Mouse (Mus musculus) hindbrain, embryonic 14.5 days (tissue): Measurements from ENCODE around the gene Gzmm. TPM values are rescaled to one million over a fixed set of nuclear protein-coding genes. Genes with fewer than 3 reads are reported as not detected.

Experiments used
- ATAC-seq: fragments of 200-750 bp; cut with Nextera tagmentation; 2 replicates; pipeline ENCODE4 v1.8.0; 2017; ENCODE audit warnings: moderate number of reproducible peaks, mild to moderate bottlenecking, moderate TSS enrichment, moderate library complexity; ENCODE audit not compliant: low FRiP score
- DNase-seq: peaks from one replicate; pipeline ENCODE4 v3.0.0-alpha.2; 2015; ENCODE audit warnings: low spot score
- H3K27ac ChIP-seq: fragments of 300-500 bp; sonication (generic); 2 replicates; pipeline ENCODE4 v1.5.1; 2014; ENCODE audit warnings: mild to moderate bottlenecking, moderate library complexity
- H3K27me3 ChIP-seq: fragments of 300-500 bp; sonication (generic); 2 replicates; pipeline ENCODE4 v1.6.1; 2014; ENCODE audit warnings: mild to moderate bottlenecking, low read length, mixed read lengths; ENCODE audit not compliant: control insufficient read depth, insufficient read depth
- H3K36me3 ChIP-seq: fragments of 300-500 bp; sonication (generic); replicated peaks from 2 replicates; pipeline ENCODE4 v1.6.1; 2014; ENCODE audit not compliant: control insufficient read depth, insufficient read depth
- H3K4me1 ChIP-seq: fragments of 300-500 bp; sonication (generic); replicated peaks from 2 replicates; pipeline ENCODE4 v1.6.1; 2014; ENCODE audit warnings: antibody characterized with exemption, low read length, mixed read lengths; ENCODE audit not compliant: control insufficient read depth, insufficient read depth
- H3K4me2 ChIP-seq: fragments of 300-500 bp; sonication (generic); replicated peaks from 2 replicates; pipeline ENCODE4 v1.6.1; 2014; ENCODE audit warnings: mild to moderate bottlenecking, moderate library complexity
- H3K4me3 ChIP-seq: fragments of 300-500 bp; sonication (generic); replicated peaks from 2 replicates; pipeline ENCODE4 v1.5.1; 2014; ENCODE audit warnings: mild to moderate bottlenecking, low read length
- H3K9ac ChIP-seq: fragments of 300-500 bp; sonication (generic); 2 replicates; pipeline ENCODE4 v1.6.1; 2014
- H3K9me3 ChIP-seq: fragments of 300-500 bp; sonication (generic); 2 replicates; pipeline ENCODE4 v1.6.1; 2016; ENCODE audit warnings: low read length; ENCODE audit not compliant: control insufficient read depth
- WGBS: fragments of 180-500 bp; shearing (Covaris S2); extraction: QIAGEN DNeasy Blood & Tissue Kit; methylation state at CpG from one replicate; pipeline ENCODE4 v1.1.7; 2014; 5-methylcytosine and 5-hydroxymethylcytosine counted together
- polyA plus RNA-seq: library from polyadenylated mRNA; unstranded; fragments of >200 nt; fragmentation: Nextera tagmentation; extraction: Ambion mirVana; gene quantifications from 2 replicates; pipeline ENCODE4 v1.2.1, GENCODE M21; 2014

Gzmm gene
- polyA plus RNA-seq, 1 experiment from 2014 or later: 1.8 TPM

GRCm38 (mm10) chr10:79740863-79741262 is 52.0 kb downstream of the Gzmm start:
- peaks cover 49% of the 10 kb centered on the region for H3K9me3 ChIP-seq
- no peak overlapping the region for H3K9ac ChIP-seq
- H3K4me3 ChIP-seq: no peak overlapping the region
- peaks cover 7% of the 10 kb centered on the region for H3K4me1 ChIP-seq
- DNase-seq (no peak), ATAC-seq (no peak)
- peaks cover 79% of the 10 kb centered on the region for H3K36me3 ChIP-seq
- H3K27ac ChIP-seq: no peak overlapping the region
- WGBS: 58% methylated on average over 11 of the region's 11 CpGs
- H3K4me2 ChIP-seq: no peak overlapping the region
- 0 out of 2 replicates have a peak, but pooled peaks cover 2% of the 10 kb centered on the region for H3K27me3 ChIP-seq

- Histone ChIP-seq H3K4me1 (peaks cover 7% of the 10 kb centered on the region), H3K36me3 (peaks cover 56% of the 10 kb centered on the region), H3K9me3 (peaks cover 30% of the 10 kb centered on the region), H3K4me3 (no peak overlapping the region), H3K4me2 (no peak overlapping the region), H3K27ac (no peak overlapping the region), H3K9ac (no peak overlapping the region), H3K27me3 (no peaks in the 10 kb centered on the region)
- WGBS: 91% methylated on average over 11 of the region's 11 CpGs
- no peak for ATAC-seq
- no peak for DNase-seq
Observed at GRCm38 (mm10) chr10:79743161-79743560, 54.3 kb downstream of the Gzmm start.

- no peak for DNase-seq
- H3K4me3 ChIP-seq: no peak overlapping the region
- no peak overlapping the region for H3K4me2 ChIP-seq
- H3K9me3 ChIP-seq: peaks cover 23% of the 10 kb centered on the region
- H3K9ac ChIP-seq: no peak overlapping the region
- no peak for ATAC-seq
- H3K36me3 ChIP-seq: peaks cover 50% of the 10 kb centered on the region
- H3K27ac ChIP-seq: no peak overlapping the region
- H3K4me1 ChIP-seq: peaks cover 7% of the 10 kb centered on the region
- 94% methylated on average over 15 of the region's 15 CpGs for WGBS
- H3K27me3 ChIP-seq: no peaks in the 10 kb centered on the region; the same call in 1 of the 2 replicates
Observed at GRCm38 (mm10) chr10:79743650-79744365, 55.0 kb downstream of the Gzmm start.

Other genes starting within 250 kb of the Gzmm start
- not detected in 2 replicates for gene Vmn2r83, start 220.3 kb upstream of the Gzmm start, polyA plus RNA-seq
- 15.5 and 21.4 TPM in 2 replicates for gene Plpp2, start 155.2 kb upstream of the Gzmm start, polyA plus RNA-seq
- gene Mier2, start 133.8 kb upstream of the Gzmm start, polyA plus RNA-seq: 53.1 and 53.5 TPM in 2 replicates
- not detected in 2 replicates for gene Theg, start 101.7 kb upstream of the Gzmm start, polyA plus RNA-seq
- gene C2cd4c, start 75.0 kb upstream of the Gzmm start, polyA plus RNA-seq: 0.99 and 1.2 TPM in 2 replicates
- 19.8 and 20.8 TPM in 2 replicates for gene Shc2, start 51.1 kb upstream of the Gzmm start, polyA plus RNA-seq
- gene Odf3l2, start 43.3 kb upstream of the Gzmm start, polyA plus RNA-seq: 0.27 and 0.31 TPM in 2 replicates
- 0.68 and 1.2 TPM in 2 replicates for gene Madcam1, start 24.5 kb upstream of the Gzmm start, polyA plus RNA-seq
- 107 and 108 TPM in 2 replicates for gene Tpgs1, start 19.7 kb upstream of the Gzmm start, polyA plus RNA-seq
- gene Cdc34, start 6.8 kb upstream of the Gzmm start, polyA plus RNA-seq: 78.9 and 81.8 TPM in 2 replicates
- gene Bsg, start 15.5 kb downstream of the Gzmm start, polyA plus RNA-seq: 930 and 976 TPM in 2 replicates
- gene Hcn2, start 27.6 kb downstream of the Gzmm start, polyA plus RNA-seq: 2.9 and 4.3 TPM in 2 replicates
- 32.8 and 36.5 TPM in 2 replicates for gene Polrmt, start 57.6 kb downstream of the Gzmm start, polyA plus RNA-seq
- 1.4 and 1.6 TPM in 2 replicates for gene Fgf22, start 66.1 kb downstream of the Gzmm start, polyA plus RNA-seq
- 92.8 and 96.7 TPM in 2 replicates for gene Rnf126, start 77.9 kb downstream of the Gzmm start, polyA plus RNA-seq
- gene Fstl3, start 88.3 kb downstream of the Gzmm start, polyA plus RNA-seq: 1.6 and 2.2 TPM in 2 replicates
- 0.08 and 0.29 TPM in 2 replicates for gene Prss57, start 101.9 kb downstream of the Gzmm start, polyA plus RNA-seq
- gene Palm, start 104.6 kb downstream of the Gzmm start, polyA plus RNA-seq: 240 and 247 TPM in 2 replicates
- gene Misp, start 132.0 kb downstream of the Gzmm start, polyA plus RNA-seq: 0.08 and 0.74 TPM in 2 replicates
- gene Ptbp1, start 165.4 kb downstream of the Gzmm start, polyA plus RNA-seq: 59.5 and 62.6 TPM in 2 replicates
- 10.1 and 12.8 TPM in 2 replicates for gene Prtn3, start 185.5 kb downstream of the Gzmm start, polyA plus RNA-seq
- 288 and 294 TPM in 2 replicates for gene Plppr3, start 185.6 kb downstream of the Gzmm start, polyA plus RNA-seq
- 0.47 TPM in 1 of 2 replicates, not detected in the other for gene Elane, start 197.2 kb downstream of the Gzmm start, polyA plus RNA-seq
- gene Cfd, start 201.8 kb downstream of the Gzmm start, polyA plus RNA-seq: not detected in 2 replicates
- 42.0 and 42.5 TPM in 2 replicates for gene Med16, start 219.9 kb downstream of the Gzmm start, polyA plus RNA-seq
- gene Gm26602, start 221.8 kb downstream of the Gzmm start, polyA plus RNA-seq: 1.1 TPM in 1 of 2 replicates, not detected in the other
- 1.7 and 2.6 TPM in 2 replicates for gene Kiss1r, start 228.0 kb downstream of the Gzmm start, polyA plus RNA-seq
- 228 and 232 TPM in 2 replicates for gene R3hdm4, start 232.2 kb downstream of the Gzmm start, polyA plus RNA-seq
- 3.4 and 3.8 TPM in 2 replicates for gene Arid3a, start 238.0 kb downstream of the Gzmm start, polyA plus RNA-seq